ENCODE assay signal across 30 mouse cellular contexts in the genomic region with DNA sequence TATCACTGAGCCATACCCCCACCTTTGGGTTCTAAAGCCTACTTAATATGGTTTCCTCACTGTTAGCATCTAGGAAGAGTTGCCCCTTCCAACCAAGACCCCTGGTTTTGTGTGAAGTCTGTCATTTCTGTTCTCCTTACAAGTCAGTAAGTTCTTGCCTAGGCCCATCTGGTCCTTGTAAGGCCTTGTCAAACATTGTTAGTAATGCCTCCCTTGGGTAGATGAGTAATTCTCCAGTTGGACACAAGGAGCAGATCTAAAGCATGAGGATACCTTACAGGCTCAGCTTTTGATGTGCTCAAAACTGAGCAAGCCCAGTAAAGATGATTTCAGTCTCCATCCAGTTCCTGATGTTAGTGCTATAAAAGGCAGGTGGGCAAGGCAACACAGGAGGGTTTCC. TPM values are rescaled to one million over a fixed set of nuclear protein-coding genes. Genes with fewer than 3 reads are reported as not detected.
DNase-seq lines count a peak whose midpoint lies in the region; ATAC-seq lines count a peak whose summit lies in the region.
"Had no signal": no experiment of that assay in that cellular context is flagged by ENCODE, and none has a peak within 500 bp of the region (broad histone marks: within the 10 kb centered on the region; RNA-seq: fewer than 3 reads in every experiment).

No protein-coding gene starts in this region.

- H3K4me2 ChIP-seq in embryonic facial prominence, embryonic 13.5 days: no peak overlapping the region
- H3K4me2 ChIP-seq: embryonic facial prominence, embryonic 15.5 days; forebrain, embryonic 12.5 days had no signal

- H3K9ac ChIP-seq in embryonic facial prominence, embryonic 13.5 days: no peak overlapping the region
- H3K9ac ChIP-seq: embryonic facial prominence, embryonic 15.5 days; forebrain, embryonic 12.5 days had no signal

- H3K4me3 ChIP-seq in embryonic facial prominence, embryonic 13.5 days: no peak overlapping the region
- H3K4me3 ChIP-seq: embryonic facial prominence, embryonic 15.5 days; erythroblast, embryonic 14.5 days; forebrain, embryonic 10.5 days; forebrain, embryonic 12.5 days had no signal

- peak; percentile 82 for DNase-seq in heart, adult 11 months
- DNase-seq in heart, postnatal 25 days (ENCODE audit: low spot score): no peak
- peak; percentile 83 for DNase-seq in NIH3T3 (ENCODE audit: low read depth)
- no peak for DNase-seq in kidney, postnatal 25 days
- DNase-seq in urinary bladder, postnatal 4 days (ENCODE audit: low spot score in 2 of 2): no peak
- DNase-seq: adrenal gland, adult 2 months; adrenal gland, postnatal 10 days; adrenal gland, postnatal 25 days; B cell, adult 2 months; cerebellum, adult 11 months; cerebellum, adult 18-20 months; cerebellum, adult 8-10 months; cerebellum, adult 9-11 months; cerebellum, postnatal 14 days; cerebellum, postnatal 36 days; embryo, embryonic 11 days had no signal

- no peaks in the 10 kb centered on the region for H3K9me3 ChIP-seq in embryonic facial prominence, embryonic 13.5 days
- H3K9me3 ChIP-seq: embryonic facial prominence, embryonic 15.5 days; forebrain, embryonic 10.5 days; forebrain, embryonic 12.5 days; G1E had no signal

- 0 out of 2 replicates have a peak overlapping the region, but pooled peaks have one; percentile 12 for H3K27ac ChIP-seq in embryonic facial prominence, embryonic 13.5 days
- H3K27ac ChIP-seq: embryonic facial prominence, embryonic 15.5 days; forebrain, embryonic 10.5 days; forebrain, embryonic 12.5 days had no signal

- no peaks in the 10 kb centered on the region for H3K27me3 ChIP-seq in embryonic facial prominence, embryonic 13.5 days
- H3K27me3 ChIP-seq: CH12.LX; embryonic facial prominence, embryonic 15.5 days had no signal

- no peaks in the 10 kb centered on the region for H3K36me3 ChIP-seq in embryonic facial prominence, embryonic 13.5 days
- H3K36me3 ChIP-seq: embryonic facial prominence, embryonic 15.5 days; forebrain, embryonic 10.5 days; forebrain, embryonic 12.5 days; G1E had no signal

- ATAC-seq in embryonic facial prominence, embryonic 13.5 days (ENCODE audit: insufficient number of reproducible peaks, insufficient read depth, low FRiP score, low TSS enrichment, low read depth): no peak
- ATAC-seq: CD4-positive, CD25-positive, alpha-beta regulatory T cell, adult 4 months; forebrain, embryonic 14.5 days; forebrain, embryonic 16.5 days had no signal

- H3K4me1 ChIP-seq in embryonic facial prominence, embryonic 13.5 days: peaks cover 30% of the 10 kb centered on the region

- intact Hi-C loops in heart, postnatal 25 days (cut with DNase I): no loop called here

RNA-seq across cellular contexts. Expression of gene Gm21885, which starts 12.9 kb away (rescaled TPM):
- total RNA-seq in heart, postnatal 25 days (2021): not detected
- polyA plus RNA-seq in embryonic facial prominence, embryonic 13.5 days (2015; fragmentation: Nextera tagmentation; extraction: Ambion mirVana): 0.37 TPM in 1 of 2 replicates, not detected in the other
- total RNA-seq: adrenal gland, adult 2 months; adrenal gland, postnatal 10 days; adrenal gland, postnatal 25 days; adrenal gland, postnatal 4 days; common myeloid progenitor, adult 5-6 weeks; G1E had no signal
- polyA plus RNA-seq: adrenal gland, adult 2 months; brain, embryonic 14.5 days; embryonic facial prominence, embryonic 15.5 days; erythroblast, embryonic 14.5 days; forebrain, embryonic 10.5 days; forebrain, embryonic 12.5 days; forebrain, embryonic 14.5 days; frontal cortex, adult 2 months; G1E had no signal

RNA-seq across cellular contexts. Expression of gene Wfikkn2, which starts 23.0 kb away (rescaled TPM):
- 1 to 10 TPM; 2.3 to 3.1 TPM for total RNA-seq in heart, postnatal 25 days (2021)
- polyA plus RNA-seq in embryonic facial prominence, embryonic 13.5 days (2015; fragmentation: Nextera tagmentation; extraction: Ambion mirVana): 9.3 and 9.8 TPM in 2 replicates
- polyA plus RNA-seq: erythroblast, embryonic 14.5 days had no signal

RNA-seq across cellular contexts. Expression of gene Luc7l3, which starts 53.0 kb away (rescaled TPM):
- total RNA-seq in heart, postnatal 25 days (2021): 10 to 100 TPM; 31.4 to 37.7 TPM
- polyA plus RNA-seq in embryonic facial prominence, embryonic 13.5 days (2015; fragmentation: Nextera tagmentation; extraction: Ambion mirVana): 160 and 162 TPM in 2 replicates

RNA-seq across cellular contexts. Expression of gene Tob1, which starts 57.5 kb away (rescaled TPM):
- 10 to 100 TPM; 57.2 to 60.6 TPM for total RNA-seq in heart, postnatal 25 days (2021)
- polyA plus RNA-seq in embryonic facial prominence, embryonic 13.5 days (2015; fragmentation: Nextera tagmentation; extraction: Ambion mirVana): 25.9 and 26.7 TPM in 2 replicates

RNA-seq across cellular contexts. Expression of gene Ankrd40, which starts 59.0 kb away (rescaled TPM):
- 100 to 1,000 TPM; 263 to 280 TPM for total RNA-seq in heart, postnatal 25 days (2021)
- 16.6 and 17.1 TPM in 2 replicates for polyA plus RNA-seq in embryonic facial prominence, embryonic 13.5 days (2015; fragmentation: Nextera tagmentation; extraction: Ambion mirVana)

Comparison
In these comparisons a context has a peak if more than half of its experiments do, and no peak if none do; other contexts are left out.
1. DNase-seq: peak in heart, adult 11 months (single experiment) and NIH3T3 (single experiment); none in heart, postnatal 25 days (single experiment), kidney, postnatal 25 days (0 of 2) and urinary bladder, postnatal 4 days (0 of 2).